Mouse (Mus musculus) spleen, adult 2 months (tissue): ENCODE results near the gene Mrps17.

Experiments used
- CTCF ChIP-seq: fragments of 200-500 bp; IDR thresholded peaks from 2 replicates; pipeline ENCODE4 v1.5.1; 2011; ENCODE audit warnings: mild to moderate bottlenecking, inconsistent platforms; ENCODE audit not compliant: insufficient read depth, insufficient read length, insufficient replicate concordance; ENCODE audit errors: extremely low read depth
- POLR2A ChIP-seq: fragments of 200-500 bp; IDR thresholded peaks from 2 replicates; pipeline ENCODE4 v1.6.1; 2011; ENCODE audit warnings: low read depth, low read length, inconsistent platforms

DNA sequence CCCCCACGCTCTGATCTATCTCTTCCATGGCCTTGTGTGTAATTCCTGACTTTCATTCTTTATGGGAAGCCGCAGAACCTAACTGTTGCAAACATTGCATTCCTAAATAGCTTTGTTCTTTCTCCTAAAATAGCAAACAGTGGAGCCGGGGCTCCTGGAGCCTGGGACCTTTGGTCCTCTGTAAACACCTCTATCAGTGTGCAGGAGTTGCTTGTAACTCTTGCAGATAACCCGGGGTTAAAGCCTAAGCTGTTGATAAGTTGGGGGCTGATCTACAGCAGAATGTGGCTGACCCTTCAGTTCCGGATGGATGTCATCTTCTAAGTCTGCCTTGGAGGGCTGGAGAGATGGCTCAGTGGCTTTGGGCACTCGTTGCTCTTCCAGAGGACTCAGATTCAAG, 28.8 kb downstream of the Mrps17 start:
- no peak for TF ChIP-seq CTCF
- no peak for TF ChIP-seq POLR2A
